Mouse (Mus musculus) thymus, adult 2 months (tissue): ENCODE measurements around the gene Apoc3.

ENCODE experiments used
- CTCF ChIP-seq: fragments of 200-500 bp; IDR thresholded peaks from 2 replicates; pipeline ENCODE4 v1.5.1; 2012; ENCODE audit warnings: mild to moderate bottlenecking, control low read depth, low read length, moderate library complexity, borderline replicate concordance; ENCODE audit not compliant: control insufficient read depth, poor library complexity, insufficient read depth; ENCODE audit errors: extremely low read depth
- POLR2A ChIP-seq: fragments of 200-500 bp; IDR thresholded peaks from 2 replicates; pipeline ENCODE4 v1.6.1; 2012; ENCODE audit warnings: mild to moderate bottlenecking, low read length, control low read depth, moderate library complexity; ENCODE audit not compliant: control insufficient read depth, poor library complexity, insufficient read depth; ENCODE audit errors: extremely low read depth

DNA sequence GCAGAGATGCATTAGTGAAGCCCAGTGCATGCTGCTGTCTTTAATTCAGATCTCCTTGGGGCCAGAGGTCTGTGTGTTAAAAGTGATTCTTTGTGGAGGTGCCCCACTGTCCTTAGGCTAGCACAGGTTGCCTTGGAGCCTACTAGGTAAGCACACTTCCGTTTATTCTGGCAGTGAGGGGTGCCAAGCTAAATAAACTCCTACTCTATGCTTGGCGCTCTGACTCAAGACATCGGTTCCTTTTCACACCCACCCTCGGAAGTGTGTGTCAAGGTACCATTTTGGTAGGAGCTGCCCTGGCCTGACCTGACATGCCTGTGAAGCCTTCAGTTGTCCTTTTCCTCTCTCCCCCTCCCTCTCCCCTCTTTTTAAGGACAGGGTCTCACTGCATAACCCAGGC, 21.2 kb downstream of the Apoc3 start:
- TF ChIP-seq POLR2A (no peak), CTCF (no peak)
